Mouse (Mus musculus): ENCODE measurements at regions not wholly inside any gene's neighbourhood (a gene's known extent, or its start where the extent isn't known, plus 50 kb on each side); places are given as distances from the start of the nearest gene placed in this dataset.

- Histone ChIP-seq H3K27me3 (ENCODE audit: insufficient read depth, low read length) (no peaks in the 10 kb centered on the region), H3K9me3 (ENCODE audit: low read length) (no peaks in the 10 kb centered on the region), H3K4me3 (ENCODE audit: low read depth, low read length) (no peak overlapping the region), H3K4me2 (ENCODE audit: low read depth) (no peak overlapping the region), H3K27ac (ENCODE audit: low read depth, low read length) (no peak overlapping the region), H3K36me3 (ENCODE audit: insufficient read depth) (no peaks in the 10 kb centered on the region), H3K9ac (no peak overlapping the region), H3K4me1 (ENCODE audit: insufficient read depth) (no peaks in the 10 kb centered on the region)
- no peak for DNase-seq
- no peak for ATAC-seq
- no peak for TF ChIP-seq CTCF (IDR thresholded peaks at IDR 0.05; ENCODE audit: low read depth)
- WGBS = 86% methylated on average over 10 of the region's 10 CpGs
These were observed 273.9 kb downstream of the Prim2 start for GRCm38 (mm10) chr1:33395733-33396132.

DNA sequence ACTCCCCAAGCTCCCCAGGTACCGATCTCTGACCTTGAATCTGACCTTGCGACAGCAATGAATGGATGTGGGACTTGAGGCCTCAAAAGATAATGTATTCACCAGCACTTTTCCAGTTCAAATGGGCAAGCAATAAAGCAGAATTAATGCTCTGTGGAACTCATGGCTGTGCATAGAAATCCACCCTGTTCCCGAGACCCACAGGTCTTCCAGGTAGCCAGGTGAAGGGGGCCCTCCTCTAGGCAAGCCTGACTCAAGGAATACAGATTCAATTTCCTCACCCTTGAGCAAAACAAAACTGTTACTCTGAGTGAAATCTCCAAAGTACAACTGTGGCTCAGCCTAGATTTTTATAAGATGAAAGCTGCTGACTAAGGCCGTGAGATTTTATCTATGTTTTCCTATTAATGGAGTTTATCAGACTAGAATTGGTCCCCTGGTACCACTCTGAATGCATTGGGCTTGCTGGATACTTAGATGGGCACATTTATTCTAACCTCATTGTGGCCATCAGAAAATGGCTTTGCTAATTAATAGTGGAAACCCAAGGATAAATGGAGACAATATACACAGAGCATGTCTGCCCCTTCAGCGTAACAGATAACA lies 274.5 kb downstream of the Prim2 start:
- Histone ChIP-seq H3K27ac (ENCODE audit: low read depth, low read length) (no peak overlapping the region), H3K4me3 (ENCODE audit: low read depth, low read length) (no peak overlapping the region), H3K4me2 (ENCODE audit: low read depth) (no peak overlapping the region), H3K36me3 (ENCODE audit: insufficient read depth) (no peaks in the 10 kb centered on the region), H3K4me1 (ENCODE audit: insufficient read depth) (no peaks in the 10 kb centered on the region), H3K9ac (no peak overlapping the region), H3K27me3 (ENCODE audit: insufficient read depth, low read length) (no peaks in the 10 kb centered on the region), H3K9me3 (ENCODE audit: low read length) (no peaks in the 10 kb centered on the region)
- ATAC-seq = no peak
- no peak for DNase-seq
- no peak for TF ChIP-seq CTCF (IDR thresholded peaks at IDR 0.05; ENCODE audit: low read depth)
- WGBS = 79% methylated on average over 5 of the region's 5 CpGs

DNA sequence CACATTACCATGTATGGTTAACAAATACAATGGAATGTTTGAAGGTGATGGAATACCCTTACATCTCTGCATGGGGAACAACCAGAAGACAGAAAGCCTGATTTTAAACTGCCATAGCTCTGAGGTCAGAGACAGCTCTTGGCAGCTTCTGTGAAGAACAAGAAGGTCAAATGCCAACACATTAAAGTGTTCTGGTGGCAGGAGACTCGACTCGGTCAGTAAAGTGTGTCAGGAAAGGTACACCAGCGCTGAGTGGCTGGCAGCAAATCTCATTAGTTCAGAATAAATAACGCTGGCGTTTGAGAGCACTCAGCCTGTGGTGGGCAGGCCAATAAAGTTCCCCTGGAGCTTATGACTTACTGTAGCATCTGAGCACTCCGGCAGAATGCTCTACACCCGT lies 298.8 kb downstream of the Prim2 start:
- ATAC-seq = no peak
- Histone ChIP-seq H3K4me2 (ENCODE audit: low read depth) (no peak overlapping the region), H3K9me3 (ENCODE audit: low read length) (no peaks in the 10 kb centered on the region), H3K27ac (ENCODE audit: low read depth, low read length) (no peak overlapping the region), H3K4me1 (ENCODE audit: insufficient read depth) (no peaks in the 10 kb centered on the region), H3K4me3 (ENCODE audit: low read depth, low read length) (no peak overlapping the region), H3K36me3 (ENCODE audit: insufficient read depth) (no peaks in the 10 kb centered on the region), H3K27me3 (ENCODE audit: insufficient read depth, low read length) (no peaks in the 10 kb centered on the region), H3K9ac (no peak overlapping the region)
- TF ChIP-seq CTCF (IDR thresholded peaks at IDR 0.05; ENCODE audit: low read depth) = no peak
- 74% methylated on average over 7 of the region's 7 CpGs for WGBS
- no peak for DNase-seq

GRCm38 (mm10) chr1:33362688-33363426 lies 306.7 kb downstream of the Prim2 start:
- no peak overlapping the region for H3K4me3 ChIP-seq (ENCODE audit: low read depth, low read length)
- TF ChIP-seq CTCF (IDR thresholded peaks at IDR 0.05; ENCODE audit: low read depth) = no peak
- H3K4me2 ChIP-seq (ENCODE audit: low read depth) = peak overlapping the region; percentile 21; the same call in 1 of the 2 replicates
- H3K9me3 ChIP-seq (ENCODE audit: low read length) = no peaks in the 10 kb centered on the region
- DNase-seq (peak; percentile 9), ATAC-seq (no peak; the same call in 1 of the 2 replicates)
- no peaks in the 10 kb centered on the region for H3K36me3 ChIP-seq (ENCODE audit: insufficient read depth)
- WGBS = 14% methylated on average over 13 of the region's 13 CpGs
- H3K27ac ChIP-seq (ENCODE audit: low read depth, low read length) = no peak overlapping the region
- H3K4me1 ChIP-seq (ENCODE audit: insufficient read depth) = no peaks in the 10 kb centered on the region
- no peaks in the 10 kb centered on the region for H3K27me3 ChIP-seq (ENCODE audit: insufficient read depth, low read length)
- H3K9ac ChIP-seq = no peak overlapping the region

DNA sequence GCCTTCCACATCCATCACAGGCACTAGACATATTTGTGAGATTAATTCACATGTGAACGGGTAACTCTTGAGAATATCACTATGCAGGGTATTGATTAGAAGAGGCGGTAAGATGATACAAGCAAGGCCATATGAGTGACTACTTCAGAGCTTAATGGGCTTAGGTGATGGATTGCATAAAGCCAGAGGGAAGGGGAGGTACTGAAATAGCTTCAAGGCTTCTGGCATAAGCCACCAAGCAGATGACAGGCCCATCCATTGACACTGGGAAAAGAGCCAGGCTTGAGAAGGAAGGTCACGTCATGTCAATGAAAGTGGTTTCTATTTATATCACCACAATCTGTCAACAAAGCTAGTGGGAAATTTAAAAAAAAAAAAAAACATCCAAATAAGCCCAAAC lies 335.5 kb downstream of the Prim2 start:
- TF ChIP-seq CTCF (IDR thresholded peaks at IDR 0.05; ENCODE audit: low read depth) = no peak
- H3K27ac ChIP-seq (ENCODE audit: low read depth, low read length) = no peak overlapping the region
- ATAC-seq = peak; percentile 34; the same call in 1 of the 2 replicates
- no peaks in the 10 kb centered on the region for H3K27me3 ChIP-seq (ENCODE audit: insufficient read depth, low read length)
- no peaks in the 10 kb centered on the region for H3K4me1 ChIP-seq (ENCODE audit: insufficient read depth)
- no peak overlapping the region for H3K9ac ChIP-seq
- H3K4me2 ChIP-seq (ENCODE audit: low read depth) = no peak overlapping the region
- no peak overlapping the region for H3K4me3 ChIP-seq (ENCODE audit: low read depth, low read length)
- WGBS = 60% methylated on average over 3 of the region's 3 CpGs
- peak; percentile 27 for DNase-seq
- no peaks in the 10 kb centered on the region for H3K9me3 ChIP-seq (ENCODE audit: low read length)
- no peaks in the 10 kb centered on the region for H3K36me3 ChIP-seq (ENCODE audit: insufficient read depth)
